ENCODE assay signal across 7 mouse cellular contexts in genomic region chr6:116628095-116628494, GRCm38 (mm10). TPM values are rescaled to one million over a fixed set of nuclear protein-coding genes. Genes with fewer than 3 reads are reported as not detected.
A peak's percentile ranks its signal among the peaks of the same experiment; 100 is the strongest.
DNase-seq lines count a peak whose midpoint lies in the region; ATAC-seq and TF ChIP-seq lines count a peak whose summit lies in the region.

No protein-coding gene starts in this region.

- ATAC-seq in lung, embryonic 15.5 days (ENCODE audit: borderline replicate concordance, extremely low read depth, low FRiP score, low TSS enrichment): no peak
- ATAC-seq in forebrain, embryonic 12.5 days (ENCODE audit: low FRiP score): no peak
- ATAC-seq in limb, embryonic 12.5 days (ENCODE audit: insufficient number of reproducible peaks, insufficient read depth, low FRiP score, low TSS enrichment, low read depth): 0 out of 2 replicates have a peak, but pooled peaks have one; percentile 12

- H3K4me3 ChIP-seq in lung, embryonic 15.5 days: peak overlapping the region; percentile 82
- H3K4me3 ChIP-seq in forebrain, embryonic 12.5 days (replicated peaks): peak overlapping the region; percentile 83
- H3K4me3 ChIP-seq in limb, embryonic 12.5 days (replicated peaks): peak overlapping the region; percentile 82
- peak overlapping the region; percentile 99 for H3K4me3 ChIP-seq in small intestine, adult 2 months (ENCODE audit: low read depth, low read length)

- DNase-seq in lung, postnatal 25 days (ENCODE audit: low spot score): no peak
- no peak for DNase-seq in right cerebral cortex, postnatal 10 days (ENCODE audit: low spot score in 2 of 2)
- DNase-seq in left cerebral cortex, postnatal 10 days (ENCODE audit: extremely low spot score in 1 of 2, low spot score in 2 of 2): no peak

- WGBS in lung, embryonic 15.5 days: 10% methylated on average over 9 of the region's 9 CpGs
- 21% methylated on average over 9 of the region's 9 CpGs for WGBS in forebrain, embryonic 12.5 days
- 26% methylated on average over 9 of the region's 9 CpGs for WGBS in limb, embryonic 12.5 days
- 6% methylated on average over 9 of the region's 9 CpGs for WGBS in small intestine, adult 2 months

- TF ChIP-seq POLR2A in small intestine, adult 2 months (IDR thresholded peaks at IDR 0.05; ENCODE audit: low read depth, low read length): no peak

- H3K36me3 ChIP-seq in lung, embryonic 15.5 days: peaks cover 27% of the 10 kb centered on the region
- peaks cover 30% of the 10 kb centered on the region for H3K36me3 ChIP-seq in forebrain, embryonic 12.5 days (replicated peaks)
- peaks cover 28% of the 10 kb centered on the region for H3K36me3 ChIP-seq in limb, embryonic 12.5 days
- peaks cover 6% of the 10 kb centered on the region; the same call in 1 of the 2 replicates for H3K36me3 ChIP-seq in small intestine, adult 2 months (ENCODE audit: control insufficient read depth, insufficient read depth, low read length)

- TF ChIP-seq CTCF in small intestine, adult 2 months (IDR thresholded peaks at IDR 0.05; ENCODE audit: extremely low read depth, insufficient read length, insufficient replicate concordance, low read depth, low read length): no peak

- no peaks in the 10 kb centered on the region for H3K9me3 ChIP-seq in lung, embryonic 15.5 days
- H3K9me3 ChIP-seq in forebrain, embryonic 12.5 days: no peaks in the 10 kb centered on the region
- no peaks in the 10 kb centered on the region for H3K9me3 ChIP-seq in limb, embryonic 12.5 days

- peak overlapping the region; percentile 87; the same call in 1 of the 2 replicates for H3K27ac ChIP-seq in lung, embryonic 15.5 days
- H3K27ac ChIP-seq in forebrain, embryonic 12.5 days: peak overlapping the region; percentile 95
- H3K27ac ChIP-seq in limb, embryonic 12.5 days: peak overlapping the region; percentile 90
- H3K27ac ChIP-seq in small intestine, adult 2 months (ENCODE audit: insufficient read depth, low read depth, low read length): no peak overlapping the region

- peaks cover 13% of the 10 kb centered on the region for H3K4me1 ChIP-seq in lung, embryonic 15.5 days
- peaks cover 17% of the 10 kb centered on the region for H3K4me1 ChIP-seq in forebrain, embryonic 12.5 days
- peaks cover 4% of the 10 kb centered on the region; the same call in 1 of the 2 replicates for H3K4me1 ChIP-seq in limb, embryonic 12.5 days (replicated peaks)
- H3K4me1 ChIP-seq in small intestine, adult 2 months (ENCODE audit: control insufficient read depth, insufficient read depth, insufficient read length, low read length): no peaks in the 10 kb centered on the region

- H3K4me2 ChIP-seq in lung, embryonic 15.5 days: peak overlapping the region; percentile 61
- H3K4me2 ChIP-seq in forebrain, embryonic 12.5 days: peak overlapping the region; percentile 69
- H3K4me2 ChIP-seq in limb, embryonic 12.5 days: peak overlapping the region; percentile 75

- peak overlapping the region; percentile 95 for H3K9ac ChIP-seq in lung, embryonic 15.5 days
- peak overlapping the region; percentile 97 for H3K9ac ChIP-seq in forebrain, embryonic 12.5 days
- H3K9ac ChIP-seq in limb, embryonic 12.5 days (replicated peaks): peak overlapping the region; percentile 98

- no peaks in the 10 kb centered on the region for H3K27me3 ChIP-seq in lung, embryonic 15.5 days
- H3K27me3 ChIP-seq in forebrain, embryonic 12.5 days: no peaks in the 10 kb centered on the region
- H3K27me3 ChIP-seq in limb, embryonic 12.5 days: no peaks in the 10 kb centered on the region
- H3K27me3 ChIP-seq in small intestine, adult 2 months (ENCODE audit: control insufficient read depth, insufficient read depth, low read length): no peaks in the 10 kb centered on the region

- intact Hi-C loops in left cerebral cortex, postnatal 10 days (cut with DNase I): no loop called here

RNA-seq across cellular contexts. Expression of gene Zfp422, which starts 0.7 kb away (rescaled TPM):
- polyA plus RNA-seq in lung, embryonic 15.5 days (2015; fragmentation: Nextera tagmentation; extraction: Ambion mirVana): 162 and 169 TPM in 2 replicates
- polyA plus RNA-seq in forebrain, embryonic 12.5 days (2016; fragmentation: Nextera tagmentation; extraction: Ambion mirVana): 316 and 342 TPM in 2 replicates
- polyA plus RNA-seq in limb, embryonic 12.5 days (2016; fragmentation: Nextera tagmentation; extraction: Ambion mirVana): 262 and 269 TPM in 2 replicates
- polyA plus RNA-seq in small intestine, adult 2 months (2012; rRNA removed): 1.3 and 2.9 TPM in 2 replicates
- 10 to 100 TPM; 28.8 to 33.2 TPM for total RNA-seq in left cerebral cortex, postnatal 10 days (2021)

RNA-seq across cellular contexts. Expression of gene Depp1, which starts 22.3 kb away (rescaled TPM):
- polyA plus RNA-seq in lung, embryonic 15.5 days (2015; fragmentation: Nextera tagmentation; extraction: Ambion mirVana): 33.2 and 38.0 TPM in 2 replicates
- 4.2 and 4.8 TPM in 2 replicates for polyA plus RNA-seq in forebrain, embryonic 12.5 days (2016; fragmentation: Nextera tagmentation; extraction: Ambion mirVana)
- 19.9 and 22.1 TPM in 2 replicates for polyA plus RNA-seq in limb, embryonic 12.5 days (2016; fragmentation: Nextera tagmentation; extraction: Ambion mirVana)
- polyA plus RNA-seq in small intestine, adult 2 months (2012; rRNA removed): 1.4 and 2.6 TPM in 2 replicates
- total RNA-seq in left cerebral cortex, postnatal 10 days (2021): 1 to 10 TPM; 1.1 to 3.5 TPM

RNA-seq across cellular contexts. Expression of gene Olfr215, which starts 44.1 kb away (rescaled TPM):
- polyA plus RNA-seq in lung, embryonic 15.5 days (2015; fragmentation: Nextera tagmentation; extraction: Ambion mirVana): not detected in 2 replicates
- polyA plus RNA-seq in forebrain, embryonic 12.5 days (2016; fragmentation: Nextera tagmentation; extraction: Ambion mirVana): not detected in 2 replicates
- polyA plus RNA-seq in limb, embryonic 12.5 days (2016; fragmentation: Nextera tagmentation; extraction: Ambion mirVana): not detected in 2 replicates
- not detected in 2 replicates for polyA plus RNA-seq in small intestine, adult 2 months (2012; rRNA removed)
- not detected for total RNA-seq in left cerebral cortex, postnatal 10 days (2021)

RNA-seq across cellular contexts. Expression of gene Rassf4, which starts 45.7 kb away (rescaled TPM):
- 6.0 TPM in 2 replicates for polyA plus RNA-seq in lung, embryonic 15.5 days (2015; fragmentation: Nextera tagmentation; extraction: Ambion mirVana)
- polyA plus RNA-seq in forebrain, embryonic 12.5 days (2016; fragmentation: Nextera tagmentation; extraction: Ambion mirVana): 17.1 and 19.9 TPM in 2 replicates
- polyA plus RNA-seq in limb, embryonic 12.5 days (2016; fragmentation: Nextera tagmentation; extraction: Ambion mirVana): 6.2 and 6.5 TPM in 2 replicates
- polyA plus RNA-seq in small intestine, adult 2 months (2012; rRNA removed): 3.7 and 4.4 TPM in 2 replicates
- total RNA-seq in left cerebral cortex, postnatal 10 days (2021): 1 to 10 TPM; 4.5 to 5.7 TPM

Comparison
In these comparisons a context has a peak if more than half of its experiments do, and no peak if none do; other contexts are left out.
1. RNA of gene Zfp422, which starts 0.7 kb away (polyA plus RNA-seq): 316 to 342 TPM in forebrain, embryonic 12.5 days, 262 to 269 TPM in limb, embryonic 12.5 days and 162 to 169 TPM in lung, embryonic 15.5 days; 1.3 to 2.9 TPM in small intestine, adult 2 months; every median in the first group is over 10 times any median in the second.
2. Peak in every context shown above with its lines, with median percentiles within 50 percentile points of each other: H3K4me2 ChIP-seq, H3K4me3 ChIP-seq and H3K9ac ChIP-seq.